Mouse (Mus musculus) kidney, adult 9 months (tissue): ENCODE measurements at regions not wholly inside any gene's neighbourhood (a gene's known extent, or its start where the extent isn't known, plus 50 kb on each side); places are given as distances from the start of the nearest gene placed in this dataset.

ENCODE experiments used
- DNase-seq: peaks from one replicate; pipeline ENCODE4 v3.0.0; 2022

DNA sequence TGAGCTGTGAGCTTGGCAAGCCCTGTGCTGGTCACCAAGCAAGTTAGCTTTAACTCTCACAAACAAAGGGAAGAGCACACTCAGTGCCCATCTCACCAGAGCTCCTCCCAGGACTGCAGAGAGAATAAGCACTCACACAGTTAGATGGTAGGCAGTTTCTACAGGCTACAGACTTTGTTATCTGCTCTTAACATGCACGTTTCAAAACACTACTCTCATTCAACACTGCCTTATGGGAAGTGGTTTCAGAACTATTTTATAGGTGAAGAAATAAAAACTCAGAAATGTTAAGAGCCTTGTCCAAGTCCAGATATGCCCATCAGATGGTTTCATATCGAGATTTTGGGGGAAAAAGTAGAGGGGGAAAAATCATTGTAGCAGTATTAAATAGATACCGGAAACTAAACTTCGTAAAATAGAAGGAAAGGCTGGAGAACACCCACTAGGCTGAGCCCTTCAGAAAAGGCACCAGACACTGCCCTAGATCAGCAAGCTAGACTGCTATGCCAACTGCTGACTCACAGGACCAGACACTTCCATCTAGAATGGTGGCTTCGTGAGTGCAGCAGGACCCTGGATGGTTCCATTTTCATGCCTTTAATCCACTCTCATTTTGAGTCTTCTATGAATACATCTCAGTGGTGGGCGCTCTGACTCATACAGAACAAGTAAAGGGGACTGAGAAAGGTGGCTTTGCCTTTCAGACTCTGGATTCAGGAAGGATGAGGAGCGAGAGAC is 51.3 kb upstream of the Serbp1 start:
- no peak for DNase-seq

GRCm38 (mm10) chr6:67184662-67185061 is 53.3 kb upstream of the Serbp1 start:
- DNase-seq: no peak

GRCm38 (mm10) chr6:67183481-67184215 is 54.3 kb upstream of the Serbp1 start:
- DNase-seq: no peak

- no peak for DNase-seq
These were observed 55.5 kb upstream of the Serbp1 start for GRCm38 (mm10) chr6:67182453-67182852.

- DNase-seq: no peak
These were observed 56.5 kb upstream of the Serbp1 start for GRCm38 (mm10) chr6:67181459-67181858.

- DNase-seq: no peak
These were observed 58.6 kb upstream of the Serbp1 start for GRCm38 (mm10) chr6:67179416-67179815.

- DNase-seq: no peak
These were observed 59.4 kb upstream of the Serbp1 start for GRCm38 (mm10) chr6:67178531-67178930.

- no peak for DNase-seq
These were observed 59.9 kb upstream of the Serbp1 start for GRCm38 (mm10) chr6:67178101-67178500.

GRCm38 (mm10) chr6:67170674-67170946 is 67.4 kb upstream of the Serbp1 start:
- no peak for DNase-seq

DNA sequence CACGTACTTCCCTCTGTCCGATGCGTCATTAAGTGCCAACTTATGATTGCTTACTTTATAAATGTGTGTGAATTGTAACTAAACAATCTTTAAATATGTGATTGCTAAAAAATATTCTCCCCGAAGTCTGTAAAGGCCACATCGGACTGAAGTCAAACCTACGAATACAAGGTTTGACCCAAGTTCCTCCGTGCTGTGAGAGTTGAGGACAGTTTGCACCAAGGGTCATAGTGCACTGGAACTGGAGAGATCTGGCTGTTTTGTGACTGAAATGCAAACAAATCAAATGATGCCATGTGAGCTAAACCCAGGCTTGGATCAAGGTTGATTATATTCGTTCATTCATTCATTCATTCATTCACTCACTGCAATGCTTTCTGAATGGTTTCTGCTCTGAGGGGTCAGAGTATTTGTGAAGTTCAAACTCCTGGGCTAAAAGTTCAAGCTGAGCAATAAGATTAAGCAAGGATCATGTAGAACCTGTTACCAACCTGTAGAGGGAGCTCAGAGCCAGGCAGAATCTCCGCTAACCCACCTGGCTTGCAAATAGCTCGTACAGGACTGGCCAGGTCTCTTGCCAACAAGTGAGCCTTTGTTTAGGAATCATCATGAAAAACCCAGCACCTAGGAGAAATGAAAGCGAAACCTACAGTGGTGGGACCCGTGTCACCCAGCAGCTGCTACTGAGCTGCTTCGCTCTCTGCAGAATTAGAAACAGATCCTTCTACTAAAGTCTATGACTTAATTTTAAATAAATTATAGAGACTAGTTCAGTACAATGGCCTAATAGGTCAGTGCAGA is 67.9 kb upstream of the Serbp1 start:
- DNase-seq: peak; percentile 75

DNA sequence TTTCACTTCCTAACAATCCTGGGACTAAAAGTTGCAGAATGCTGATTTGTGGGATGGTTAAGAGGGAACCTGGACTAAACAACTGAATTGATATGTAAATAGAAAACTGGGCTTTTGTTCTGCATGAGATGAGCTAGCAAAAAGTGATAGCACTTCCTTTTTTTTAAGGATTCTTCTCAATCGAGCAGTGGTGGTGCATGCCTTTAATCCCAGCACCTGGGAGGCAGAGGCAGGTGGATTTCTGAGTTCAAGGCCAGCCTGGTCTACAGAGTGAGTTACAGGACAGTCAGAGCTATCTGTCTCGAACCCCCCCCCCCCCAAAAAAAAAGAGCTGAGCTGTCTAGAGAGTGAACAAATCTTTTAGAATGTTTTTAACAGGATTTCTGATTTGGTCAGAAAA is 69.2 kb upstream of the Serbp1 start:
- DNase-seq: no peak

DNA sequence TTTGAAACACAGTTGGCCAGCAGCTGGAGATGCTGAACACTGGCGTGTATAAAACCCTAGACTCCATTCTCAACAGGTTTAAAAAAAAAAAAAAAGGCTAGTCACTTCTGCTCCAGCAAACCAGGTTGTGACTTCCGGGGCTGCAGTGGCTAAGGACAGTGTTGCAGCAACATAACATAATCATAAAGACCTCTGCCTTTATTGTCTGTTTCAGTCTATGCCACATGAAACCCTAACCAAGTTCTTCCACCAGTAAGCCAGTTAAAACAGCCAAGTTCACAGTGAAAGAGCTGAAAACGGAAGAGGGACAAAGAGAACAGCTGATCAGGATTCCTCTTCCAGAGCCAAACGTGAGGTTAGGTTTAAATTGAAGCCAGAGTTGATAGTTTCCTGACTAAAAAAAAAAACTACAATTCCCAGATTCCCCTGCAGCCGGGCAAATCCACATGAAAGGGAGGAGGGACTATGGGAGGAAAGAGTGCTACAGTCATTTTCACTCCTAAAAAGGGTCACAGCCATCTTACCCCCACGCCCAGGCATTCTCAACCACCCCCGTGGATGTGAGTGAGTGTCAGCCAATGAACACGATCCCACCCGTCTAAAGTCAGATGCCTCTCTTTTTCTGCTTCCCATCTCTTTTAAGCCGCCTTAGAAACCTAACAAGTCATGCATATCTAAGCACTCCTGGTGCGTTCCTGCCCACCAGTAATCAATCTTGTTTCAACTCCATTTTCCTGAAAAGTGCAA is 69.8 kb upstream of the Serbp1 start:
- peak; percentile 67 for DNase-seq

- no peak for DNase-seq
These were observed 72.9 kb upstream of the Serbp1 start for GRCm38 (mm10) chr6:67165091-67165490.

- DNase-seq: no peak
These were observed 74.0 kb upstream of the Serbp1 start for GRCm38 (mm10) chr6:67163947-67164346.

- DNase-seq: no peak
These were observed 75.2 kb upstream of the Serbp1 start for GRCm38 (mm10) chr6:67162814-67163213.

GRCm38 (mm10) chr6:67161610-67162009 is 76.4 kb upstream of the Serbp1 start:
- DNase-seq: no peak

DNA sequence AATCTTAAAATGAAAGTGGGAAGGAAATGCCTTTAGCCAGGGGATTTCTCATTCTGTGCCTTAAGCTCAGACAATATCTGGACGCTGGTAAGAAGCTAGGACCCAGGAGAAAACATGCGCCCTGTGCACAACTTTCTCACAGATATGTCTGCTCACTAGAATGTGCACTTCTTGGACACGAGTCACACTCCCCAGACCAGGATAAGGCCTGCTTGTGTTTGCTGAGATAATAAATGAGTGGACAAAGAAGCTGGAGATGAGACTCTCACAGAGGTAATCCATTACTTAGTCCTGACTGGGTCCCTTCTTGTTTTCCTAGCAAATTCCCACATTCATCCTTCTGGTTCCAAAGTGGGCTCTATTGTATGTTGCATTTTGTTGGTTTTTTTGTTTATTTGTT is 77.4 kb upstream of the Serbp1 start:
- DNase-seq: no peak

DNA sequence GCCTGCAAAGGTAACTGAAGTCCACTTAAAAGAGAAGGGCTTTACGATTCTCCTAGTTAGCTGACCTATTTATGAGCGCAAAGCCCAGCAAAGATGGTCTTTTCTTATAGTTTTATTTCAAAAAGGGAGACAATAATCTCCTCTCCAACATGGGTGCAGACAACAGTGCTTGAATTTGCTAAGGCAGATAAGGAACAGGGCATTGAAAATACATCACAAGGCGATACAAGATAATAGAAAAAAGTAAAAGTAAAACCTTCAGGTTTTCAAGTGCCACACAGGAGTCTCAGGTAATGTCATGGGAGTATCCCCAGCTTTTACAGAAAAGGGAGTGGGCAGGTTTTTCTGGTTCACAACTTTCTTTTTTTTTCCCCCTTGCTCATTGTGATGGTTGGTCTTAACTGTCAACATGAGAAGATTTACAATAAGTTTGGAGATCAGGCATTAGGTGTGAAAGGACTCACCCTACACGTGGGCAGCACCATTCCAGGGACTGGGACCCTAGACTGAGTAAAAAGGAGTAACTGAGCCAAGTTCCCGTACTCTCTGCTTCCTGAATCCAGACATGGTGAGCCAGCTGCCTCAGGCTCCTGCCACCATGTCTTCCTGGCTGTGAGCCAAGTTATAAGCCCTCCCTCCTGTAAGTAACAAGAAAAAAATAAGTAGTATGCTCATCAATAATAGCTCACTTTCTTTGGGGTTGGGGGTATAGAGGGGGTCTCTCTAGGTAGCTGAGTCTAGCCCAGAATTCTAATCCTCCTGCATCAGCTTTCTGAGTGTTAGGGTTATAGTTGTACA is 78.1 kb upstream of the Serbp1 start:
- no peak for DNase-seq

DNA sequence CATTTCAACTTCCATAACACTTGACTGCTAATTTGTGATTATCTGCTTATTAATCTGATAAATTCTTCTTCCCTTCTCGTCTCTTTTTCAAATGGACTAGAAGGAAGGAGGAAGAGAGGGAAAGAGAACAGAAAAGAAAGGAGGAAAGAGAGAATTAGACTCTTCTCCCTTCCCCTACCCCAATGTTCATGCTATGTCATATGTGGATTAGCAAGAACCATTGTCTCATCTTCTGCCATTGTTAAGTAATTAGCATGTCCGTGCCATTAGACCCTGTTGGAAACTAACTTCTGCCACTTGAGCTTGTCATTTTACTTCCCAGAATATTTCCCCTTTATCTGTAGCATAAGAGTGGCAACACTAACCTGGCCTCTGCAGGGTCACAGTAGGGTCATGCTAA is 78.8 kb upstream of the Serbp1 start:
- no peak for DNase-seq

GRCm38 (mm10) chr6:67158765-67159164 is 79.2 kb upstream of the Serbp1 start:
- peak; percentile 89 for DNase-seq

GRCm38 (mm10) chr6:67152845-67153468 is 85.0 kb upstream of the Serbp1 start:
- DNase-seq: no peak

DNA sequence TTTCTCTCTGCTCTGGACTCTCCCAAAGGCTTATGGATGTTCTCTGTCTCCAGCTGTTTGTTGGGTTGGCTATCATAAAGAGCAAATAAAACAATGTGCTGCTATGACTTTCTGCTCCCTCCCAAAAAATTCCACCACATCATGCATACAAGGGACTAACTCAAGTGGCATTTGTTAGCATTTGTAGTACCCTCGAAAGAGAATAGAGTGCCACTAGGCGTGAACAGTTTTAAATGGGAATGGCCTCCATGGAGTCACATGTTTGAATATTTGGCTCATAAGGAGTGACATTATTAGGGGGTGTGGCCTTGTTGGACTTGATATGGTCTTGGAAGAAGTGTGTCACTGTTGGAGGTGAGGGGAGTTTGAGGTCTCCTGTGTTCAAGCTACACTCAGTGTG is 86.5 kb upstream of the Serbp1 start:
- no peak for DNase-seq
